Mouse (Mus musculus) thymus, adult 2 months (tissue): Measurements from ENCODE around the gene B2m. TPM values are rescaled to one million over a fixed set of nuclear protein-coding genes. Genes with fewer than 3 reads are reported as not detected.
A peak's percentile ranks its signal among the peaks of the same experiment; 100 is the strongest.

Source experiments
- DNase-seq: peaks from one replicate; pipeline ENCODE4 v3.0.0; 2021
- H3K27ac ChIP-seq: fragments of 200-500 bp; 2 replicates; pipeline ENCODE4 v1.5.1; 2012; ENCODE audit warnings: low read length, control low read depth; ENCODE audit not compliant: control insufficient read depth, insufficient read depth
- H3K27me3 ChIP-seq: fragments of 200-500 bp; 2 replicates; pipeline ENCODE4 v1.6.1; 2012; ENCODE audit warnings: mild to moderate bottlenecking, low read length, moderate library complexity, mixed read lengths; ENCODE audit not compliant: control insufficient read depth, insufficient read depth
- H3K36me3 ChIP-seq: fragments of 200-500 bp; 2 replicates; pipeline ENCODE4 v1.6.1; 2012; ENCODE audit warnings: mild to moderate bottlenecking, low read length, moderate library complexity; ENCODE audit not compliant: control insufficient read depth, insufficient read depth
- H3K4me1 ChIP-seq: fragments of 200-500 bp; replicated peaks from 2 replicates; pipeline ENCODE4 v1.6.1; 2012; ENCODE audit warnings: low read length; ENCODE audit not compliant: control insufficient read depth, insufficient read depth
- H3K4me3 ChIP-seq: fragments of 200-500 bp; 2 replicates; pipeline ENCODE4 v1.5.1; 2012; ENCODE audit warnings: mild to moderate bottlenecking, low read length, control low read depth, moderate library complexity; ENCODE audit not compliant: control insufficient read depth, insufficient read depth
- CTCF ChIP-seq: fragments of 200-500 bp; IDR thresholded peaks from 2 replicates; pipeline ENCODE4 v1.5.1; 2012; ENCODE audit warnings: mild to moderate bottlenecking, control low read depth, low read length, moderate library complexity, borderline replicate concordance; ENCODE audit not compliant: control insufficient read depth, poor library complexity, insufficient read depth; ENCODE audit errors: extremely low read depth
- POLR2A ChIP-seq: fragments of 200-500 bp; IDR thresholded peaks from 2 replicates; pipeline ENCODE4 v1.6.1; 2012; ENCODE audit warnings: mild to moderate bottlenecking, low read length, control low read depth, moderate library complexity; ENCODE audit not compliant: control insufficient read depth, poor library complexity, insufficient read depth; ENCODE audit errors: extremely low read depth
- WGBS: fragments of 180-500 bp; shearing (Covaris S2); methylation state at CpG from one replicate; pipeline ENCODE4 v1.1.7; 2018; 5-methylcytosine and 5-hydroxymethylcytosine counted together
- polyA plus RNA-seq: library from polyadenylated mRNA; depleted of rRNA; stranded (reverse); fragments of >200 nt; gene quantifications from 2 replicates; pipeline ENCODE4 v1.2.3, GENCODE M21; 2012

B2m gene
- polyA plus RNA-seq, 1 experiment = 1,280 TPM

DNA sequence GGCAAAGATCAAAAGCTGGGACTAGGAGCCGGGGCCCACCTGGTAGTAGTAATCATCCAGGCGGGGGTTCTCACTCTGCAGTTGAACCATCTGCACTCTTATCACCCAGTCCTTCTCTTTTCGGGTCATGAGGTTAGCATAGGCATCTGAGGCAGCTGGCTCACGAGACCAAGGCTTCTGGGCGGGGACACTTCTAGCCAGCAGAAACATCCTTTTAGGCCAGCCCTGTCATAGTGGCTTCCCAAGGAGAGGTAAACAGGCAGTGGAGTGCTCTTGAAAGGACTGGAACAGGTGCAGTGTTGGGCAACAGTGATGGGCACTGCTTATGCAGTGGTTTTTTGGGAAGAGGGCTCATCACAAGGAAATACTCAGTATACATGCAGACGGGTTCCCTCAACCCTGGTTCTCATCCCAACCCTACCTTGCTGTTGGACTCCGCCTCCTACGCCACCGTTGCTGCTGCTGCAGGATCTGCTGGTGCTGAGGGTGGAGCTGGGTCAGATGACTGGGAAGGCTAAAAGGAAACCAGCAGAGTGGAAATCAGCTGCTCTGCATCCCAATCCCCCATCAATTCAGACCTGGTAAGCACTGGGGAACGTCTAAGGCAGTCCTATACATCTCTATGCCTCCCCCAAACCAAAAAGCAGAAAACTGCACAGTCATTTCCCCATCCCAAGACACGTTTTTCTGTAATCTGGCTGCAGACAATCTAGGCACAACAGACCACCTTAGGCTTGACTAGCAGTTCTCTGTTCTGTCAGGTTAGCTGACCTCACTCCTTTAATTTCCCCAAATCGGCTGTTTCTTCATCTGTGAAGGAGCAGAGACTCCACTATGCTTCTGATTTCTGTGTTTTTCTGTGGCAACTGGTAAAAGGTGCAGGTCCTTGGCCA is 21.6 kb upstream of the B2m start:
- peak overlapping the region; percentile 87 for H3K27ac ChIP-seq
- H3K4me3 ChIP-seq = no peak overlapping the region
- TF ChIP-seq CTCF = no peak
- TF ChIP-seq POLR2A = no peak
- no peaks in the 10 kb centered on the region for H3K27me3 ChIP-seq
- peaks cover 26% of the 10 kb centered on the region for H3K4me1 ChIP-seq
- 22% methylated on average over 12 of the region's 12 CpGs for WGBS
- H3K36me3 ChIP-seq = no peaks in the 10 kb centered on the region
- DNase-seq = peak; percentile 40

DNA sequence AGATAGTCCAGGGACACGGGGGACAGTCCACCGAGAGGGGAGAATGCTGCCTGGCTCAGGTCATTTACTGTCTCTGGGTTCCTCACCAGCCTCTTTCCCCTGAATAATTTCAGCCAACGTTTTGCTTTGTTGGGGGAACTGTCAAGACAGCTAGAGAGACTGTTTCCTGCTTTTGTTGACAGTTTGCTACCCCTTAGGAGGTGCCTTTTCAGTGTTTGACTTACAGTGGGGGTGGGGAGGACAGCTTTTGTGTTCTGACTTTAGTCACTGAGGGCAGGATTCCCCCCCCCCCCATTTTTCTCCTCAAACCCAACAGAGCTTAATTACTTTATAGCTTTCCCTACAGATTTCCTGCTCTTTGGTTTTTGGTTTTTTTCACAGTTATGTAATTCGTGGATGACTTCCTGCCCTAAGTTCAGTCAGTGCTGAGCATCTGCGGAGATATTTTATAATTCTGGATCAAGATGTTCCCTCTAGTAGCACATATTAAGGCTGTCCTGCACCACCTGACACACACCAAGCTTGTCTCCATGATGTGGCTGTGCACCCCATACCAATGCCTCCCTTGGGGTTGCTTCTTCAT is 20.6 kb upstream of the B2m start:
- 18% methylated on average over 5 of the region's 5 CpGs for WGBS
- Histone ChIP-seq H3K27ac (peak overlapping the region; percentile 87), H3K27me3 (no peaks in the 10 kb centered on the region), H3K36me3 (no peaks in the 10 kb centered on the region), H3K4me1 (peaks cover 26% of the 10 kb centered on the region), H3K4me3 (no peak overlapping the region)
- DNase-seq = peak; percentile 28
- TF ChIP-seq CTCF (no peak), POLR2A (no peak)

DNA sequence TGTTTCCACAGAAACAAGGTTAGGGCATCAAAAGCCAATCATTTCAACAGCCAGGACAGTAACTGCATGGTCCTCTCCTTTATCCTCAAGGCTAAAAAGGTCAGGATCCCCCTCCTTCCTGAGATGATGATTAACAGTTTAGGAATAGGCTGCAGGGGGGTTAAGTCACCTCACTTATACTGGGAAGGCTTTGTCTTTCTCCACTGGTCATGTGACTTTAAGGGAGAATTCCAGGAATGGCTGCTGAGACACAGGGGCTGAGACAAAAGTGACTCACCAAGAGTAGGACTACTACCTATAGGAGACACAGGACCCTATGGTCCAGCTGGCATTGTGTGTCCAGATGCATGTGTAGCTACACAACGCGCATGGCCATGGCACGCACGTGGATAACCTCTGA is 19.9 kb upstream of the B2m start:
- 96% methylated on average over 4 of the region's 4 CpGs for WGBS
- no peak overlapping the region for H3K27ac ChIP-seq
- TF ChIP-seq CTCF (no peak), POLR2A (no peak)
- H3K4me1 ChIP-seq = peaks cover 26% of the 10 kb centered on the region
- no peak for DNase-seq
- no peak overlapping the region for H3K4me3 ChIP-seq
- no peaks in the 10 kb centered on the region for H3K36me3 ChIP-seq
- H3K27me3 ChIP-seq = no peaks in the 10 kb centered on the region

GRCm38 (mm10) chr2:122132078-122132477 is 15.4 kb upstream of the B2m start:
- H3K27me3 ChIP-seq = no peaks in the 10 kb centered on the region
- no peak for TF ChIP-seq CTCF
- no peak for TF ChIP-seq POLR2A
- H3K36me3 ChIP-seq = no peaks in the 10 kb centered on the region
- WGBS = 59% methylated on average over 2 of the region's 2 CpGs
- H3K27ac ChIP-seq = no peak overlapping the region
- no peak for DNase-seq
- H3K4me3 ChIP-seq = no peak overlapping the region
- peaks cover 4% of the 10 kb centered on the region for H3K4me1 ChIP-seq

DNA sequence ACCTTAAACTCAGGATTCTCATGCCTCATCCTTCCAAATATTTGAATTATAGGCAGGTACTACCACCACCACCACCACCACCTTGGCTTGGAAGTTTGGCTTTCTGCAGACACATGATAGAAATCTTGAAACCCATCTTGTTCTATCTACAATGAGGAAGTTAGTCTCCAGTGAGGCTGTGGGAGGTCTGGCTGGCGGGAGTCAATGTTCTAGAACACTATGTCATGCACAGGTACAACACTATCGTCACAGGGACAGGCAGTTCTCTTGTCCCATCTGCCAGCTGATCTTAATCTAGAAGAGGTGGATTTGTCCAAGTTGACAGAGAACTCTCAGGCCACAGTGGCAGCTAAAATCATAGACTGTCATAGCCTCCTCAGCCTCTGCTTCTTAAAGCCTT is 14.9 kb upstream of the B2m start:
- DNase-seq = no peak
- Histone ChIP-seq H3K36me3 (no peaks in the 10 kb centered on the region), H3K27me3 (no peaks in the 10 kb centered on the region), H3K27ac (no peak overlapping the region), H3K4me3 (no peak overlapping the region), H3K4me1 (no peaks in the 10 kb centered on the region)
- WGBS = 70% methylated on average over 2 of the region's 2 CpGs
- TF ChIP-seq POLR2A = no peak
- TF ChIP-seq CTCF = no peak

- no peak for DNase-seq
- TF ChIP-seq CTCF = no peak
- no peak for TF ChIP-seq POLR2A
- no peaks in the 10 kb centered on the region for H3K4me1 ChIP-seq
- H3K4me3 ChIP-seq = no peak overlapping the region
- H3K36me3 ChIP-seq = no peaks in the 10 kb centered on the region
- 49% methylated on average over 5 of the region's 5 CpGs for WGBS
- H3K27ac ChIP-seq = no peak overlapping the region
- no peaks in the 10 kb centered on the region for H3K27me3 ChIP-seq
These were observed 9.5 kb upstream of the B2m start for GRCm38 (mm10) chr2:122137839-122138465.
